Mouse (Mus musculus) CD4-positive naive resting alpha-beta T cell, adult 76 days (primary cell): ENCODE results near the gene Ttll9. TPM values are rescaled to one million over a fixed set of nuclear protein-coding genes. Genes with fewer than 3 reads are reported as not detected.

Source experiments
- total RNA-seq: library from RNA; stranded (reverse); gene quantifications from one replicate; pipeline ENCODE4 v1.2.4, GENCODE M21; 2023

Ttll9 gene
- total RNA-seq = not detected

GRCm38 (mm10) chr2:152962091-152962793 lies at the start of gene Ttll9:
Gene Ttll9, plus strand, starts transcription at chr2:152962485.

GRCm38 (mm10) chr2:152933048-152933447 lies 29.2 kb upstream of the Ttll9 start, which contains the start of gene Foxs1:
Gene Foxs1, minus strand, starts transcription at chr2:152933208.

GRCm38 (mm10) chr2:152951065-152951849 lies 11.0 kb upstream of the Ttll9 start, which contains the start of gene Dusp15:
Gene Dusp15, minus strand, starts transcription at chr2:152951698.

GRCm38 (mm10) chr2:153014758-153015593 lies 52.7 kb downstream of the Ttll9 start, which contains the start of gene Pdrg1:
Gene Pdrg1, minus strand, starts transcription at chr2:153015427.

GRCm38 (mm10) chr2:153031126-153032082 lies 69.1 kb downstream of the Ttll9 start, which contains the start of gene Xkr7:
Gene Xkr7, plus strand, starts transcription at chr2:153031852.

Other genes starting within 250 kb of the Ttll9 start
- 2.6 TPM for gene Id1, start 226.2 kb upstream of the Ttll9 start, total RNA-seq
- gene Cox4i2, start 208.3 kb upstream of the Ttll9 start, total RNA-seq = not detected
- gene Bcl2l1, start 130.8 kb upstream of the Ttll9 start, total RNA-seq = 19.9 TPM
- 0.73 TPM for gene Tpx2, start 114.5 kb upstream of the Ttll9 start, total RNA-seq
- not detected for gene Mylk2, start 51.1 kb upstream of the Ttll9 start, total RNA-seq
- gene Foxs1, start 29.3 kb upstream of the Ttll9 start, total RNA-seq = not detected
- gene Dusp15, start 10.8 kb upstream of the Ttll9 start, total RNA-seq = not detected
- gene Pdrg1, start 52.9 kb downstream of the Ttll9 start, total RNA-seq = 69.3 TPM
- not detected for gene Xkr7, start 69.4 kb downstream of the Ttll9 start, total RNA-seq
- not detected for gene Ccm2l, start 103.5 kb downstream of the Ttll9 start, total RNA-seq
- gene Hck, start 146.0 kb downstream of the Ttll9 start, total RNA-seq = 12.1 TPM
- 91.4 TPM for gene Tm9sf4, start 198.8 kb downstream of the Ttll9 start, total RNA-seq